Mouse (Mus musculus) liver, adult 2 months (tissue): Measurements from ENCODE around the gene Tmem263. TPM values are rescaled to one million over a fixed set of nuclear protein-coding genes. Genes with fewer than 3 reads are reported as not detected.

Experiments
- DNase-seq: peaks from one replicate; pipeline ENCODE4 v3.0.0-alpha.2; 2011; ENCODE audit warnings: low read depth, low spot score; ENCODE audit errors: extremely low read depth
- H3K27ac ChIP-seq: fragments of 200-500 bp; replicated peaks from 2 replicates; pipeline ENCODE4 v1.5.1; 2012; ENCODE audit warnings: low read depth, mild to moderate bottlenecking, control low read depth, inconsistent platforms, low read length; ENCODE audit not compliant: insufficient read depth
- H3K27me3 ChIP-seq: fragments of 200-500 bp; 2 replicates; pipeline ENCODE4 v1.6.1; 2012; ENCODE audit warnings: mild to moderate bottlenecking, moderate library complexity, low read length, inconsistent platforms; ENCODE audit not compliant: control insufficient read depth, insufficient read depth
- H3K36me3 ChIP-seq: fragments of 200-500 bp; 2 replicates; pipeline ENCODE4 v1.6.1; 2012; ENCODE audit warnings: low read length, inconsistent platforms; ENCODE audit not compliant: control insufficient read depth, insufficient read depth
- H3K4me1 ChIP-seq: fragments of 200-500 bp; 2 replicates; pipeline ENCODE4 v1.6.1; 2011; ENCODE audit warnings: low read length; ENCODE audit not compliant: control insufficient read depth, insufficient read depth
- H3K4me3 ChIP-seq: fragments of 200-500 bp; 2 replicates; pipeline ENCODE4 v1.5.1; 2011; ENCODE audit warnings: low read depth, mild to moderate bottlenecking, control low read depth, low read length, moderate library complexity; ENCODE audit not compliant: insufficient read depth
- H3K79me2 ChIP-seq: fragments of 200-500 bp; 2 replicates; pipeline ENCODE4 v1.6.1; 2012; ENCODE audit warnings: inconsistent platforms, mild to moderate bottlenecking, low read length, moderate library complexity; ENCODE audit not compliant: control insufficient read depth, insufficient read depth
- H3K9ac ChIP-seq: fragments of 200-500 bp; 2 replicates; pipeline ENCODE4 v1.6.1; 2012; ENCODE audit warnings: low read depth, mild to moderate bottlenecking, control low read depth, inconsistent platforms, low read length
- CTCF ChIP-seq: fragments of 200-500 bp; IDR thresholded peaks from 2 replicates; pipeline ENCODE4 v1.5.1; 2011; ENCODE audit warnings: low read depth, low read length, control low read depth
- POLR2A ChIP-seq: fragments of 200-500 bp; IDR thresholded peaks from 2 replicates; pipeline ENCODE4 v1.6.1; 2011; ENCODE audit warnings: low read length, control low read depth; ENCODE audit not compliant: insufficient read depth; ENCODE audit errors: extremely low read depth
- WGBS: fragments of 180-500 bp; shearing (Covaris S2); methylation state at CpG from one replicate; pipeline ENCODE4 v1.1.7; 2018; 5-methylcytosine and 5-hydroxymethylcytosine counted together
- polyA plus RNA-seq: library from polyadenylated mRNA; depleted of rRNA; stranded (reverse); fragments of >200 nt; gene quantifications from 2 replicates; pipeline ENCODE4 v1.2.3, GENCODE M21; 2012
- total RNA-seq: library from RNA; depleted of rRNA; stranded (reverse); fragments of >200 nt; gene quantifications from 2 replicates; pipeline ENCODE4 v1.2.3, GENCODE M21; 2014

Gene Tmem263
- total and polyA plus RNA-seq, 2 experiments: 3.3 to 5.5 TPM

DNA sequence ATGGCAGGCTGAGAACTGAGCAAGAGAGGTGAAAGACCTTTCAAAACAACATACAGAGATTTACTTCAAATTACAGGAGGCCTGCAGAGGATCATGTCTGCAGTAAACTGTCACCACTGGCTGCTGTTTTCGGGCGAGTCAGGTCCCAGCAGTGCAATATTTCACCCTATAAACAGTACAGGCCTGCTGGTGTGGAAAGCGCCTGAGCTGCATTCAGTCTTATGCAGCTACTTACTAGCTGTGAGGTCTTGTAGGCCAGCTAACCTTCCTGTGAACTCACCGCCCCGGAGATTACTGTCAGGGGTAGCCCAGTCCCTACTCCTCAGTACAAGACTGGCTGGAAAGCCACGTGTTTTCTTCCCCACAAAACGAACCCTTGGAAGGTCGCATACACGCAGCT is 39.0 kb downstream of the Tmem263 start:
- DNase-seq: no peak
- 83% methylated on average over 9 of the region's 9 CpGs for WGBS
- Histone ChIP-seq H3K79me2 (no peaks in the 10 kb centered on the region), H3K4me3 (no peak overlapping the region), H3K36me3 (peaks cover 27% of the 10 kb centered on the region), H3K4me1 (no peaks in the 10 kb centered on the region), H3K9ac (no peak overlapping the region), H3K27me3 (no peaks in the 10 kb centered on the region), H3K27ac (no peak overlapping the region)
- TF ChIP-seq CTCF (no peak), POLR2A (no peak)

DNA sequence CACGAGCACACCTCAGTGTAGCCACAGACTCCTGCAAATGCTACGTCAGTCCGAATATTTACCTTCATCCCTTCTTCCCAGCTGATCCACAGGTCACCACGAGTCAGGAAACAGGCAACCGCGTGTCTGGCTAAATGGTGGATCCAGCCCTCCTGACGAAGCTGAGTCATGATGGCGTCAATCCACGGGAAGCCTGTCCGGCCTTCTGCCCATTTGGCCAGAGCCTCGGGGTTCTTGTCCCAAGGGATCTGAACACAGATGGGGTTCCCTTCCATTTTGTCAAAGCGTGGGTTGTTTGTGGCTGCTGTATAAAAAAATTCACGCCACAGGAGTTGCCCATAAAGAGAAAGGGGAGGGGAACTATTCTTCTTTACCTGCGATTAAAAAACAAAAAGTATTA is 43.9 kb downstream of the Tmem263 start:
- TF ChIP-seq CTCF (no peak), POLR2A (no peak)
- Histone ChIP-seq H3K27ac (no peak overlapping the region), H3K27me3 (no peaks in the 10 kb centered on the region), H3K79me2 (no peaks in the 10 kb centered on the region), H3K36me3 (peaks cover 31% of the 10 kb centered on the region), H3K4me3 (no peak overlapping the region), H3K4me1 (no peaks in the 10 kb centered on the region), H3K9ac (no peak overlapping the region)
- DNase-seq: no peak
- WGBS: 94% methylated on average over 14 of the region's 14 CpGs

DNA sequence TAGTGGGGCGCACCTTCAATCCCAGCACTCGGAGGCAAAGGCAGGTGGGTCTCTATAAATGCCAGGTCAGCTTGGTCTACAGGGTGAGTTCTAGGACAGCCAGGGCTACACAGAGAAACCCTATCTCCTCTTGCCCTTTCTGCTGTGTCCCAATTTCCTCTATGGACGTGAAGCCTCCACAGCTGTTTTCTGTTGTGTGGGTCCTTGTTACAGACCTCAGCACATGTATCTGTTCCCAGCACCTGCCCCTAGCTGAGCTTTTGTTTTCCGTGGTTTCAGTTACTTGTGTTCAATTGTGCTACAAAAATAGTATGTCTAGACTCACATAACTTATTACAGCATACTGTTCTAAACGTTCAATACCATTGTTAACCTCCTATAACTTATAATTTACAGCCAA is 46.8 kb downstream of the Tmem263 start:
- no peaks in the 10 kb centered on the region for H3K4me1 ChIP-seq
- H3K27ac ChIP-seq: no peak overlapping the region
- H3K9ac ChIP-seq: no peak overlapping the region
- no peaks in the 10 kb centered on the region for H3K27me3 ChIP-seq
- no peak for DNase-seq
- no peak overlapping the region for H3K4me3 ChIP-seq
- TF ChIP-seq CTCF (no peak), POLR2A (no peak)
- peaks cover 18% of the 10 kb centered on the region for H3K36me3 ChIP-seq
- 86% methylated on average over 5 of the region's 5 CpGs for WGBS
- H3K79me2 ChIP-seq: no peaks in the 10 kb centered on the region

GRCm38 (mm10) chr10:85154195-85154594 is 51.8 kb downstream of the Tmem263 start:
- peak; percentile 59 for DNase-seq
- 6% methylated on average over 2 of the region's 2 CpGs for WGBS

GRCm38 (mm10) chr10:85157451-85157850 is 55.0 kb downstream of the Tmem263 start:
- peak; percentile 33 for DNase-seq
- no peak overlapping the region for H3K27ac ChIP-seq
- H3K36me3 ChIP-seq: peaks cover 2% of the 10 kb centered on the region
- no peak overlapping the region for H3K9ac ChIP-seq
- no peaks in the 10 kb centered on the region for H3K27me3 ChIP-seq
- 39% methylated on average over 7 of the region's 7 CpGs for WGBS
- H3K4me1 ChIP-seq: peaks cover 11% of the 10 kb centered on the region; the same call in 1 of the 2 replicates
- H3K4me3 ChIP-seq: no peak overlapping the region
- H3K79me2 ChIP-seq: peaks cover 9% of the 10 kb centered on the region
- TF ChIP-seq CTCF (no peak), POLR2A (no peak)

More at GRCm38 (mm10) chr10:85154195-85154594, 51.8 kb downstream of the Tmem263 start:
- no peak overlapping the region for H3K9ac ChIP-seq
- H3K27ac ChIP-seq: no peak overlapping the region
- H3K36me3 ChIP-seq: peaks cover 3% of the 10 kb centered on the region
- peaks cover 9% of the 10 kb centered on the region for H3K79me2 ChIP-seq
- no peaks in the 10 kb centered on the region for H3K27me3 ChIP-seq
- H3K4me1 ChIP-seq: peaks cover 2% of the 10 kb centered on the region; the same call in 1 of the 2 replicates
- TF ChIP-seq POLR2A (no peak), CTCF (peak; percentile 61)
- H3K4me3 ChIP-seq: no peak overlapping the region

DNA sequence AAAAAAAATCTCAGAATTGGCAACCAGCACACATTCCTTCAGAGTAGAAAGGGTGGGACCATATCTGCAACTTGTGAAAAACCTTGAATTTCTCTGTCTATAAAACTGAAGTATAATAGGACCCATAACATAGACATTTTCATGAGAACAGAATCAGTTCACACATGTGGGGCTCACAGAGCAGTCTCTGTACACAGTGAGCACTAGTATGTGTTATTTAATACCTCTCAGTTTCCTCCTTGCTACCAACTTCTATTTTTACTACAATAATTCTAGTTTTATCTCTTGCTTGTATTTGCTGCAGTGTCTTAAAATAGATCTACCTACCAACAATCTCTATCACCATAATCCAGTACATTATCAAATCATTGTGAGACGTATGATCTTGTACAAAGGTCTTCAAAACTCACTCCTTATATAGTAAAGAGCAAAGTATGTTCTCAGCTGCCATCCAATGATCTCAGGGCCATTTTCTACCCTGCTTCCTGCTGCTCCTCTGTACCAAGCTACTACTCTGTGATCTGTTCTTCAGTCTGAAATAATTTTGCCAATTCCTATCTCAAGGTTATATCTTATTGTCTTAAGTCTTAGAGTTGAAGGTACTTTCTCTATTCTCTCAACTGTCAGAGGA is 57.7 kb downstream of the Tmem263 start:
- no peak for TF ChIP-seq POLR2A
- no peak for TF ChIP-seq CTCF
- no peak for DNase-seq
- H3K79me2 ChIP-seq: peaks cover 14% of the 10 kb centered on the region
- 60% methylated on average over 1 of the region's 1 CpGs for WGBS
- H3K4me3 ChIP-seq: no peak overlapping the region
- no peaks in the 10 kb centered on the region for H3K27me3 ChIP-seq
- no peak overlapping the region for H3K27ac ChIP-seq
- H3K4me1 ChIP-seq: peaks cover 14% of the 10 kb centered on the region; the same call in 1 of the 2 replicates
- H3K36me3 ChIP-seq: peaks cover 2% of the 10 kb centered on the region; the same call in 1 of the 2 replicates
- H3K9ac ChIP-seq: no peak overlapping the region
